Mouse (Mus musculus) stomach, embryonic 14.5 days (tissue): ENCODE data around the gene Gpx1. TPM values are rescaled to one million over a fixed set of nuclear protein-coding genes. Genes with fewer than 3 reads are reported as not detected.

ENCODE experiments used
- polyA plus RNA-seq: library from polyadenylated mRNA; unstranded; fragments of >200 nt; fragmentation: Nextera tagmentation; extraction: Ambion mirVana; gene quantifications from 2 replicates; pipeline ENCODE4 v1.2.1, GENCODE M21; 2014

Gene Gpx1
- polyA plus RNA-seq, 1 experiment from 2014 or later = 676 TPM

Other genes starting within 250 kb of the Gpx1 start
- 52.2 and 58.0 TPM in 2 replicates for gene Apeh, start 244.3 kb upstream of the Gpx1 start, polyA plus RNA-seq
- gene Bsn, start 148.5 kb upstream of the Gpx1 start, polyA plus RNA-seq = 2.6 and 2.7 TPM in 2 replicates
- gene Dag1, start 74.9 kb upstream of the Gpx1 start, polyA plus RNA-seq = 79.9 and 82.1 TPM in 2 replicates
- 44.2 and 46.9 TPM in 2 replicates for gene Nicn1, start 48.5 kb upstream of the Gpx1 start, polyA plus RNA-seq
- gene Amt, start 42.0 kb upstream of the Gpx1 start, polyA plus RNA-seq = 21.3 and 27.4 TPM in 2 replicates
- 308 and 334 TPM in 2 replicates for gene Rhoa, start 32.8 kb upstream of the Gpx1 start, polyA plus RNA-seq
- 37.9 and 43.3 TPM in 2 replicates for gene Tcta, start 32.7 kb upstream of the Gpx1 start, polyA plus RNA-seq
- 102 and 103 TPM in 2 replicates for gene Usp4, start 8.9 kb downstream of the Gpx1 start, polyA plus RNA-seq
- gene 1700102P08Rik, start 53.9 kb downstream of the Gpx1 start, polyA plus RNA-seq = 0.72 and 0.87 TPM in 2 replicates
- gene Ccdc36, start 89.6 kb downstream of the Gpx1 start, polyA plus RNA-seq = 1.9 and 2.5 TPM in 2 replicates
- not detected in 2 replicates for gene BC048562, start 97.6 kb downstream of the Gpx1 start, polyA plus RNA-seq
- gene Ccdc71, start 121.6 kb downstream of the Gpx1 start, polyA plus RNA-seq = 48.2 and 49.9 TPM in 2 replicates
- gene Klhdc8b, start 122.7 kb downstream of the Gpx1 start, polyA plus RNA-seq = 64.0 and 64.9 TPM in 2 replicates
- gene Lamb2, start 140.8 kb downstream of the Gpx1 start, polyA plus RNA-seq = 38.7 and 43.7 TPM in 2 replicates
- gene Usp19, start 151.7 kb downstream of the Gpx1 start, polyA plus RNA-seq = 49.5 and 54.4 TPM in 2 replicates
- gene Qars, start 168.8 kb downstream of the Gpx1 start, polyA plus RNA-seq = 113 and 114 TPM in 2 replicates
- 120 and 121 TPM in 2 replicates for gene Qrich1, start 177.9 kb downstream of the Gpx1 start, polyA plus RNA-seq
- 193 and 198 TPM in 2 replicates for gene Impdh2, start 221.4 kb downstream of the Gpx1 start, polyA plus RNA-seq
- gene Ndufaf3, start 228.5 kb downstream of the Gpx1 start, polyA plus RNA-seq = 40.7 and 45.2 TPM in 2 replicates
- gene Dalrd3, start 231.0 kb downstream of the Gpx1 start, polyA plus RNA-seq = 114 and 135 TPM in 2 replicates
- gene Wdr6, start 239.8 kb downstream of the Gpx1 start, polyA plus RNA-seq = 85.0 and 88.4 TPM in 2 replicates